Mouse (Mus musculus): ENCODE measurements at regions not wholly inside any gene's neighbourhood (a gene's known extent, or its start where the extent isn't known, plus 50 kb on each side); places are given as distances from the start of the nearest gene placed in this dataset.

GRCm38 (mm10) chr1:149715171-149715570 is 245.9 kb downstream of the Pla2g4a start:
- no peaks in the 10 kb centered on the region for H3K79me2 ChIP-seq (replicated peaks; ENCODE audit: control insufficient read depth, extremely low read depth, insufficient read depth, poor library complexity, severe bottlenecking)
- H3K27ac ChIP-seq (ENCODE audit: insufficient read depth, low read depth), result no peak overlapping the region
- H3K27me3 ChIP-seq (replicated peaks), result no peaks in the 10 kb centered on the region
- in situ Hi-C loops (cut with MboI; ENCODE audit: low pct_ligation_motif_present, low pct_unique_long_range_greater_than_20kb, low sequenced_read_pairs), result no loop called here
- H3K4me1 ChIP-seq (ENCODE audit: control insufficient read depth in 1 of 2, insufficient read depth in 2 of 2), result no peaks in the 10 kb centered on the region
- no peak for DNase-seq (ENCODE audit: extremely low read depth)
- H3K4me3 ChIP-seq (replicated peaks in 1 of 3; ENCODE audit: low read depth in 2 of 3, low read length in 2 of 3, poor library complexity in 1 of 3), result no peak overlapping the region
- no peaks in the 10 kb centered on the region for H3K36me3 ChIP-seq (replicated peaks in 1 of 2; ENCODE audit: control insufficient read depth in 1 of 2, insufficient read depth in 1 of 2, low read length in 1 of 2)
- H3K4me2 ChIP-seq (ENCODE audit: insufficient read depth, low read depth, poor library complexity, severe bottlenecking), result no peak overlapping the region
- no peaks in the 10 kb centered on the region for H3K9me3 ChIP-seq (replicated peaks; ENCODE audit: low read length)
- no peak overlapping the region for H3K9ac ChIP-seq (ENCODE audit: insufficient read depth, low read depth)
- TF ChIP-seq ZKSCAN1 (IDR thresholded peaks at IDR 0.05; ENCODE audit: borderline replicate concordance, low read depth, low read length) (no peak), MEF2A (IDR thresholded peaks at IDR 0.05; ENCODE audit: borderline replicate concordance, low read depth, low read length) (no peak), E2F4 (IDR thresholded peaks at IDR 0.05; ENCODE audit: insufficient replicate concordance, low read depth, low read length) (no peak), UBTF (IDR thresholded peaks at IDR 0.05; ENCODE audit: low read depth, low read length) (no peak)
- dilution Hi-C loops (cut with MboI; ENCODE audit: extremely low pct_ligation_motif_present, extremely low pct_unique_long_range_greater_than_20kb, low sequenced_read_pairs), result no loop called here

DNA sequence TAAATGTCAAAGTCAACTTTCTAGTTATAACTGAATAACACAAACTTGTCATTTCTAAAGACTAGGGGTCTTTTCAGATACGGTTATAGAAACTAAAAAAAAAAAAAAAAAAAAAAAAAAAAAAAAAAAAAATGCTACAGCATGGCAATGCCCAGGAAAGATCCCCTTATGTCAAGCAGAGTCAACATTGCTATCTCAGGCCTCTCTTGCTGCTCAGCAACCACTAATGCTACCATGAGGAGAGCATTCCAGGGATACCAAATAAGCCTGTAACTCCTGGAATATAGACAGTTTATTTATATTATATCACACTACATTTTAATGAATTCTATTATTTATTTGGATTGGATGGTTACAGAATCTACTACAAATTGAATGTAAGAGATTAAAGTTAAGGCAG is 248.8 kb downstream of the Pla2g4a start:
- no peak for DNase-seq (ENCODE audit: extremely low read depth)
- H3K36me3 ChIP-seq (replicated peaks in 1 of 2; ENCODE audit: control insufficient read depth in 1 of 2, insufficient read depth in 1 of 2, low read length in 1 of 2), result no peaks in the 10 kb centered on the region
- in situ Hi-C loops (cut with MboI; ENCODE audit: low pct_ligation_motif_present, low pct_unique_long_range_greater_than_20kb, low sequenced_read_pairs), result no loop called here
- no peak overlapping the region for H3K27ac ChIP-seq (ENCODE audit: insufficient read depth, low read depth)
- H3K9ac ChIP-seq (ENCODE audit: insufficient read depth, low read depth), result no peak overlapping the region
- no peak overlapping the region for H3K4me3 ChIP-seq (replicated peaks in 1 of 3; ENCODE audit: low read depth in 2 of 3, low read length in 2 of 3, poor library complexity in 1 of 3)
- H3K79me2 ChIP-seq (replicated peaks; ENCODE audit: control insufficient read depth, extremely low read depth, insufficient read depth, poor library complexity, severe bottlenecking), result no peaks in the 10 kb centered on the region
- H3K9me3 ChIP-seq (replicated peaks; ENCODE audit: low read length), result no peaks in the 10 kb centered on the region
- no peak for TF ChIP-seq JUN (IDR thresholded peaks at IDR 0.05; ENCODE audit: insufficient read depth, low read depth, low read length)
- no peak for TF ChIP-seq ETS1 (conservative IDR thresholded peaks at IDR 0.05; ENCODE audit: low read depth, low read length)
- TF ChIP-seq JUND (conservative IDR thresholded peaks at IDR 0.05; ENCODE audit: low read depth, low read length), result no peak
- TF ChIP-seq CHD2 (IDR thresholded peaks at IDR 0.05; ENCODE audit: low read length), result no peak
- no peak for TF ChIP-seq ZC3H11A (IDR thresholded peaks at IDR 0.05; ENCODE audit: low read depth, low read length)
- TF ChIP-seq BHLHE40 (IDR thresholded peaks at IDR 0.05; ENCODE audit: low read depth, low read length), result no peak
- no peak for TF ChIP-seq ZKSCAN1 (IDR thresholded peaks at IDR 0.05; ENCODE audit: borderline replicate concordance, low read depth, low read length)
- no peak for TF ChIP-seq MYC (IDR thresholded peaks at IDR 0.05; ENCODE audit: low read depth, low read length)
- TF ChIP-seq MXI1 (IDR thresholded peaks at IDR 0.05; ENCODE audit: low read depth, low read length), result no peak
- TF ChIP-seq HCFC1 (IDR thresholded peaks at IDR 0.05; ENCODE audit: low read depth, low read length), result no peak
- TF ChIP-seq MAZ (IDR thresholded peaks at IDR 0.05; ENCODE audit: low read depth, low read length), result no peak
- no peak for TF ChIP-seq NELFE (IDR thresholded peaks at IDR 0.05; ENCODE audit: low read depth, low read length)
- no peak for TF ChIP-seq UBTF (IDR thresholded peaks at IDR 0.05; ENCODE audit: low read depth, low read length)
- no peaks in the 10 kb centered on the region for H3K4me1 ChIP-seq (ENCODE audit: control insufficient read depth in 1 of 2, insufficient read depth in 2 of 2)
- H3K27me3 ChIP-seq (replicated peaks), result no peaks in the 10 kb centered on the region
- dilution Hi-C loops (cut with MboI; ENCODE audit: extremely low pct_ligation_motif_present, extremely low pct_unique_long_range_greater_than_20kb, low sequenced_read_pairs), result no loop called here
- no peak overlapping the region for H3K4me2 ChIP-seq (ENCODE audit: insufficient read depth, low read depth, poor library complexity, severe bottlenecking)

All from CH12.LX (cell line).